Mouse (Mus musculus) ZHBTc4 (cell line): ENCODE measurements at regions not wholly inside any gene's neighbourhood (a gene's known extent, or its start where the extent isn't known, plus 50 kb on each side); places are given as distances from the start of the nearest gene placed in this dataset.

Experiments used
- DNase-seq: peaks from one replicate; pipeline ENCODE4 v3.0.0-alpha.2; 2011; ENCODE audit warnings: low read depth, low spot score

DNA sequence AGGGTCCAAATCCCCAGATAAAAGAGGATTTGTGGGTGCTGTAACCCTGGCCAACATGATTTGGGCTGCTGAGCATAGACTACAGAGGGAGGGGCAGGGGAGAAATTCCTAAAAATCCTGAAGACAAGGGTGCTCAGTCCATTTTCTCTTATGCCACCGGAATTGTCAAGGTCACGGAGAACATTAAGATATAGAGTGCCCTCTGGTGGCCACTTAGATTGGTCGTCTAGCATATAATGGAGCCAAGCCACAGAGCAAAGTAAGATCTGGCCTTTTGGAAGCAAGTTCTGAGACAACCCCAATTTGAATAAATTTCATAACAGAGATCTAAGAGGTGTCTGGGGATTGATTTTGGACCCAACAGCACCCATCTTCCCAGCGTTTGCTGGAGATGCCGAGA lies 250.0 kb downstream of the Prr32 start:
- DNase-seq = peak; percentile 51
